Mouse (Mus musculus) cerebellum, adult 9-10 months (tissue): Measurements from ENCODE around the gene Nin.

Experiments
- DNase-seq: peaks from one replicate; pipeline ENCODE4 v3.0.0; 2022

Nin gene

DNA sequence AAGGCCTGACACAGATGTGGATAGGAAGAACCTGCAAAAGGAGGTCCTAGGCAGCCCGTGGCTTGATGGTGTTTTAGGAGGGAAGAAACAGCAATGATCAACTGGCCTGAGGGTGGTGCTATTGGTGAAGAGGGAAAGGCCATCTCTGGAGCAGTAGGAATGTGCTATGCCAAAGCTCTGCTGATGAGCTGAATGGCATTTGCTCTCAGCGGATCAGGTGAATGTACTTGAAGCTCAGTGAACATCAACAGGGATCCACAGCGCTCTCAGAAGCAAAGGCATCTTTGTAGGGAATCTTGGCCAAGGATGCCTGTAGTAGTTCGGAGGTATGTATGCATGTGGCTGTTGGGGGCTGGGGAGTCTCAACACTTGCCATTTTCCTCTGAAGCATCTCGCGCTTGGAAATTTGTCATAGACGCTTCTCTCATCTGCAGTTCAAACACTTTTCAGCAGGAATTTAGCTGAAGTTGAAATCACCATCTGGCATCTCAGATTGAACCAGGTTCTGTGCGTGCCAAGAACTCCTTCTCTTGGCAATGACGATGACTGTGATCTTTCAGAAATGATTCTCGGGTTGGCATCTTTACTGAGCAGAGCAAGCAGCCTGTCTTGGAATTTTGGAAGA is 5.3 kb upstream of the Nin start:
- DNase-seq, result peak; percentile 76

DNA sequence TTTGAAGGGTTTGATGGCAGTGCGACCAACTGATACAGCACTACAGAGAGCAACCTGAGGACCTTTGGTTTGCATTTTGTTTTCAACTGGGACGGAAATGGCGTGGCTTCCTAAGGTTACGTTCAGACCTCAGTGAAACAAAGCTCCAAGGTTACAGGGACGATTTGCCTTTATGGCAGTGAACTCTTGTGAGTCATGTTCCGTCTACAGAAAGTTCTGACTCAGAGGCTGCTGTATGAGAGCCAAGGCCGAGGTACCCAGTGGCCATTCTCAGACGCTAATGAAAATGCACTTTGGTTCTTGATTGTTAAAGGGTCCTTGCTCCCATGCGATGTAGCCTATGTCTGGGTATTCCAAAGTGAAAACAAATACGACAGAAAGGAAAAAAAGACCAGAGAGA is 3.6 kb upstream of the Nin start:
- no peak for DNase-seq

DNA sequence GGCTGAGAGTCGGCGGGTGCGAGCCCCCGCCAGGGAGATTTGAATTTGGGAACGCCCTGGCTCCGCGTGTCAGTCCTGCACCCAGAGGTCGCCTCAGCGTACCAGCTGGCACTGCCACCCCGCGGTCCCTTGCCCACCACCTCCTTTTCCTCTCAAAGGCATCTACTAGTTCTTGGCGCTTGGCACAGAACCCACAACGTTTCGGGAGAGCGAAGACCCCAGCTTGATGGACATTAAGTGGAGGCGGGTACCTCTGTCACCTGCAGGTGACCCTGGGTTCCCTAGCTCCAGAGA is 1.5 kb downstream of the Nin start:
- no peak for DNase-seq

DNA sequence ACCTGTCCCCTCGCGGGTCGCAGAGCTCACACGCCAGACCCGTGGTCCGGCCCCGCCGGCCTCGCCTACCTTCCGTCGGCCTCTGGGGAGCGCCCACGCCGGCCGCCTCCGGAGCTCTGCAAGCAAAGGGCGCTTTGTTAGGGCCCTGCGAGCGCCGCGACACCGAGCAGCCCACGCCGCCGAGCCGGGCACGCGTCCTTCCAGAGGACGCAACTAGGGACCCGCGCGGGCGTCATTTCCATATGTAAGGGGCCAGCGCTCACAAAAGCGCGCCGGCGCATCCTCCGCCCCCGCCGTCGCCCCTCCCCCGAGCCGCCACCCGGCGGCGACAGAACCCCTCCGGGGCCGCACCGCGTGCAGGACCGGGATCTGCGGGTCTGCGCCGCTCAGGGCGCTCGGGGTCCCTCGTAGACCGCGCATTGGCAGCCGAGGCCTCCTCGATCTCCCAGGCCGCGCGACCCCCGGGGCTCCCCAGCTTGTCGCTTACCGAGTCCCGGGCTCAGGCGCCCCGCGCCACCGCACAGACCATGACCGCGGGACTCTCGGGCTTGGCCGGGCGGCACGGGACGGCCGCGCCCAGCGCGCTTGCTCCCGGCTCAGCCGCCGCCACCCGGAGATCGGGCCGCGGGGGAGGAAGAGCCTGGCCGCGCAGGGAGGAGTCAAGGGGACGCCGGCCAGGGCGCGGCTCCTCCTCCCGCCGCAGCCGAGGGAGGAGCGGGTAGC is 2.0 kb downstream of the Nin start:
- peak; percentile 45 for DNase-seq

DNA sequence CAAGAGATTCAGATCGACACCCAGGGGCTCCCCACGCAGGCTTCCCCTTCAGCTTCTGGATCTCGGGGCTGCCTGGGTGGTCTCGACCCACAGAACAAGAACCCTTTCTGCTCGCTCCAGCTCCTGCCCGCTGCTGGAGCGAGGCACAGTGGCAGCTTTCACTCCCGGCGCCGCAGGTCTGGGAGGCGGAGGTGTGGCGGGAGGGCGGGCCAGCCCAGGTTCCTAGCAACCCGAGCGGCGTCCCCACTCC is 2.5 kb downstream of the Nin start:
- no peak for DNase-seq

DNA sequence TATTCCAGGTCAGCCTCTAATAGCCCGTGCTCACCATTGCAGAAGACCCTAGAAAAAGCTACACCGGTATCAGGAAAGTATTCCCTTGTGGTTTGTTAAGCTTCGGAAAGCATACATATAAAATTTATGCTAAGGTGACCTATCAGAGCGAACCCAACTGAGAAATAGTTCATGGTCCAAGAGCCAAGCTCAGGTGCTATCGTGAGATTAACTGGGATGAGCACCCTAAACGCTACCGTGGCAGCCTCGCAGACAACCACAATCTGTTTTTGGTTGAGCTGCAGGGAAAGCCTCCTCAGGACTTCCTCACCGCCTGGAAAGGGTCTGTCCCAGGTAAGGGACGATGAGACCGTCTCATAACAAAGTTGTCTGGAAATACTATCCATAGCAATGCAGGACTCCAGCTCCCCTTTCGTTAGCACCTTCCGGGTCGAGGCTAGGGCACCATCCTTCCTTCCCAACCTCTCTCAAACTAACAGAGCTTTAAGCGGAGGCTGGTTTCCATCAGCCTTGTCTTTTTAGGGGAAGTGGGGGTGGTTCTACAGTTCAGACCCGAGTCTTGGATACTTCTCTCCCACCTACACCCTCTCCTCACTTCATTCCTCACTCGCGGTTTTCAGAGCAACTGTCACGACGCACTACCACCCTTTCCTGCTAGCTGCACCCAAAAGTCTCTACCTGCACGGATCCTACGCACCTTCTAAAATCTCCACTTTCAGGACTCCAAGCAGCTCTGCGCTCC is 3.0 kb downstream of the Nin start:
- DNase-seq, result no peak

DNA sequence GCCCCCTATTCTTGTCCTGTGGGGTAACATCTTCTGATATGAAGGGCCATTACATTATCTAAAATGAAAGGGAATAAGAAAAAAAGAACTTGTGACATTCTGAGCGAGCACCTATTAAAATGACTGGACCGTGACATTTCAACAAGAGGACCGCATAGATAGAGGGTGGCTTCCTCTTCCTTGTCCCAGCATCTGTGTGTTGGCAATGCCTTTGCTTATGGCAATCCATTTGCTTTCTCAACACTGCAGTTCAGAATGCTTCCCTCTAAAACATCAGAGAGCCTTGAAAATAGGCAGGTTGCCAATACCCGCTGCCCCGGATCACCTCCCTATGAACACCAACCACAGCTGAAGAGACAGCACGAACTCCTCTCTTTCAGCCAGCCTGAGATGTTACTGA is 3.6 kb downstream of the Nin start:
- DNase-seq, result peak; percentile 36

DNA sequence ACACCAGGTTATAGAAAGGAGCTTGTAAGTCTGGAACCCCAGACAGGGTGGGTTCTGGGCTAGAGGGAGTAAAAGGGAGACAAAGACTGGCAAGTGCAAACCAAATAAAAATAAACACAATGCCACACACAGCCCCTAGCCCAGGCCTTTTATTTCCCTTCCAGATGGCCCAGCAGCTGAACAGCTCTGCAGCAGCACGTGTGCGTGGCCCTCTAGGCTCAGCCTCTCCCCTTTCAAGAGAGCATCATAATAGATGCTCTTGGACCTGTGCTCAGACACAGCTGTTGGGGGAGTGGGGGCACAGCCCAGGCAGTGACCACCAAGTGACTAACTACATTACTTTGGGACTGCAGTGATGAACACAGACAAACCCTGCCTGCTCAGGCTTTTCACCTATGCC is 5.4 kb downstream of the Nin start:
- DNase-seq, result no peak

DNA sequence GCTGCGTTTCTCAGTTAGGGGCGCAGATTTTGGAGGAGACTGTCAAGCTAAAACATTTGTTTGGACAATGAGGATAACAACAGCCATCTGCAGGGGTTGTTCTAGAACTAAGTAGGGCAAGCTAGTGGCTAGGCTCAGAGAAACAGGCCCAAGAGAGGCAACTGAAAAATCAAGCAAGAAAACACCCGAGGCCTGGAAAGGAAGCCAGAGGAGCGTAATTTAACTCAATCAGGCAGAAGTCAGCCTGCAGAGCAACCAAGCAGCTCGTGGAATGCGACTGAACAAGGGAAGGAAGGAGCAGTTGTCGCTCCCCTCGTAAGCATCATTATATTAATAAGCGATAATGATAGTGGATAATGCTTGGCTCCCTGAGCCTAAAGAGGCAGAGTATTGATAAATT is 7.0 kb downstream of the Nin start:
- no peak for DNase-seq

DNA sequence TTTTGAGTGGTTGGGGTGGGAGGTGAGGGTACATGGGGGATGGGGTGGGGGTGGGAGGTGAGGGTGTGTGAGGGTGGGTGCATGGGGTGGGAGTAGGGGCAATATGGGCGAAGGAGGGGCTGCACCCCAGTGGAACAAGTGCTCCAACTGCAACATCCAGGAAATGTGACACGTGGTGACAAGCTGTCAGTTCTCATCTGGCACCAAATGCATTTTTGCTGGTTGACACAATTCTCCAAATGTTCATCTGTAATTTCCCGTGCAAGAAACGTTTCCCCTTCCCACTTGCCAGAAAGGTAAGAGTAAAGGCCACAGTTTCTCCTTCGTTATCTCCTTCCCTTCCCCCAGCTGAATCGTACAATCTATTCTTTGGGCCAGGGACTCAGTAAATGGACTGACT is 7.6 kb downstream of the Nin start:
- DNase-seq, result no peak

DNA sequence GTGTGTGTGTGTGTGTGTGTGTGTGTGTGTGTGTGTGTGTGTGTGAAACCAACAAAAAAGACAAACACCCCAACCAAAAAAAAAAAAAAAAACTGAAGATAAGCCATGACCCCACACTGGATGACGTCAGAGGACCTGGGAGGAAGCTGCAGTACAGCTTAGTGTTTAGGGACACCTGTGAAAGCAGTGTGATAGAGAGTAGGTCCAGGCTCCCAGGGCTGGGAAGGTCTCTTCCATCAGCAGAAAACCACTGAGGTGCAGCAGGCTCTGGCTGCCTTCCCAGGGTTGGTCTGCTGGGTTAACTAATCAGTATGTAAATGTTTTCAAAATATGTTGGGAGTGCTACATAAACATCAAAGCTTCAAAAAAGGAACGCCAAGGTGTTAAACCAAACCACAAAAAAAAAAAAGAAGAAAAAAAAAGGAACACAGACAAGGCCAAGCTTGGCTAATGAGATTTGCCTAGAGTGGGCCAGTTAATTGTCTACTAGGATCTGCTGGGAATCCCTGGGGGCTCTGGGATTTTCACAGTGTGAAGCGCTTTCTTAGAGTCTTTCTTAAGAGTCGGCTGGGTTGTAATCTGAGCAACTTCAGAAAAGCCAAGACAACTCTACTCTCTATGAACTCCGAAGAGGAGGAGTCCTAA is 8.6 kb downstream of the Nin start:
- DNase-seq, result no peak

DNA sequence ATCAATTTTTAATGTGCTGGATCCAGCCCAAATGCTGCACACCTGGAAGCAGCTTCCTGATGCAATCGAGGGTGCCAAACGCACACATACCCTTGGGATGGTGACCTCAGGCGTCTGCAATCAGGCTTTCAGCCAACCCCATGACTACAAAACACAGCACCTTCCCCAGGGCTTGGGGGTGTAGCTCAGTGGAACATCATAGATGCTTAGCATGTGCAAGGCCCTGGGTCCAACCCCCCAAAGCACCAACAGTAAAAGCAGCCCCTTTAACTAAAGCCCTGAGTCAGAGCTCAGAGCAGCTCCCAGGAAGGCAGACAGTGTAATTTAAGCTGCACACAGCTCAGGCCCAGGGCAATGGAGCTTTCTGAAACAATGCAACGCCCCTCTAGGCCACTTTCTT is 9.3 kb downstream of the Nin start:
- DNase-seq, result no peak

DNA sequence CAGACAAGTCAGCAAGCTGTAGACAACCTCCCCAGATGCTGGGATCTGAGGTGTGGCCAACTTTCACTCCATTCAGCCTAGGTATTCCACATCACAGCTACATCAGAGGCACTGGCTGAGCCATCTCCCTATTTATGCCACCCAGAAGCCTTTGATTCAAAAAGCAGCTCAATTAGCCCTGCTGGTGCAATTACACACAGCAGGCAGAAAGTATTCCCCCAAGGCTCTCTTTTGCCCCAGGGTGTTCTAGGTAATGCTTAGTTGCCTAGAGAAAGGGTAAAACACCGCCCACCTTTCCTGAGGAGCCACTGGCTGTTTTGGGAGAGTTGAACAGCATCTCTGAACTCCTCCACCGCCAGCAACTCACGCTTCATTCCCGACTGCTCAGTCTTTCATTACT is 10.3 kb downstream of the Nin start:
- no peak for DNase-seq

DNA sequence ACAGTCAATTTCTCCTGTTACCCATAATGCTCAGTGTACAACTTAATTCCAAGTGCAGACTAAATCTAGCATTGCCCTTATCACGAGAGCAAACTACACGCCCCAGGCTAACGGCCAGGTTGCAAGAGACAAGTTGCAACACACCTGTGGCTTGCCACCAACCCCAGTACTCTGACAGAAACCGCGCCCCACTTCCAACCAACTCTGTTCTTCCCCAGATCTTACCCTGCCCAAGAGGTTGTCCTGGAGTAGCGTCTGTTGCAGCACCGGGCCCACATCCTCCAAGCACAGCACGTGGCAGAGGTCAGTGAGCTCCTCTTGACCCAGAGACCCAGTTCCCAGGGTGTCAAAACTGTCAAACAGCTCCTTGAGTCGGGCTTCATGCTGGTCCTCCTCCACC is 11.1 kb downstream of the Nin start:
- DNase-seq, result no peak

DNA sequence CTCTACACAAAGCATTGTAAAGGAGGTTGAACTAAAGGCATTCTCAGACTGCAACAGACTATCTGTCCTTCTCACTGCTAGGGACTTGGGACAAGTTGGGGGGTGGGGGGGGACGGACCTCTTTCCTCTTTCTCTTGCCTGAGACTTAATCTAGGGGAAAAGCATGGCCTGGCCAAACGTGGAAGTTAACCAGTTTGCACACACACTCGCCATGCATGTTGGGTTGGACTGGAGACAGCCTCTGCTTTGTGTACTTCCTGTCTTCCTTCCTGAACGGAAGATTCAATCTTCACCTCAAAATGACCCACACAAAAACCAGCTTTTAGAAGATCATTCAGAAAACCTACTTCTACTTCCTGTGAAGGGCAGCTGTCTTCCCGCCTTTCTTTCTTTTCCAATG is 11.7 kb downstream of the Nin start:
- no peak for DNase-seq

DNA sequence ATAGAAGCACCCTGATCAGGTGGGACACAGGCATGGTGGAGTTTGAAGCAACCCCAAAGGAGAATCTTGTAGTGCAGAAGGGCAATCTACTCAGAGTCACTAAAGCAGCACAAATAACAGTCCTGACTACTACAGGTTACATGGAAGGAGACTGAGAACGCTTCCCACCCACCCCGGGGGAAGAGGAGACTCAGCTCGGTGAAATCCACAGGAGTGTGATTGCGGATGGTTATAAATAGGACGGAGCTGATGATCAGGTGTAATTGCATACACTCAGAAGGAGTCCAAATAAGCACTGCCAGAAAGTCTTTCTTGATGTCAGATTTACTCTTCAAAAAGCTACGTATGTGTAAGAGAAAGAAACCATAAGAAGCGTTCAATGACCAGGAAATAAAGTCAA is 15.6 kb downstream of the Nin start:
- no peak for DNase-seq

DNA sequence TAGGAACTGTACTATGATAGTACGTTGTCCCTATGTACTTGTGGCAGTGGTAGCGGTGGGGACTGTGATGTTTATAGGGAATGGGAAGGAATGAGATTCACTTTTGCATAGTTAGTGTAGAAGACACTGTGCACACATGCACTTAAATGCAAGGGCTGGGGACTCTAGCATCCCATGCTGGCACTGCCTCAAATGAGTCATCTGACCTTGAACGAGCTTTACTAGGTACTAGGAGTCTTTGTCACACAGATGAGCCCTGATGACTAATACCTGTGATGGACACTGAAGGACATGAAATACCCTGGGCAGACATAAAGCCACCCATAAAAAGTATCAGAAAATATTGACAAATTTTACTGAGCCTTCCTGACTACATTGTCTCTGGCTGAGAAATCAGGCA is 16.2 kb downstream of the Nin start:
- no peak for DNase-seq

DNA sequence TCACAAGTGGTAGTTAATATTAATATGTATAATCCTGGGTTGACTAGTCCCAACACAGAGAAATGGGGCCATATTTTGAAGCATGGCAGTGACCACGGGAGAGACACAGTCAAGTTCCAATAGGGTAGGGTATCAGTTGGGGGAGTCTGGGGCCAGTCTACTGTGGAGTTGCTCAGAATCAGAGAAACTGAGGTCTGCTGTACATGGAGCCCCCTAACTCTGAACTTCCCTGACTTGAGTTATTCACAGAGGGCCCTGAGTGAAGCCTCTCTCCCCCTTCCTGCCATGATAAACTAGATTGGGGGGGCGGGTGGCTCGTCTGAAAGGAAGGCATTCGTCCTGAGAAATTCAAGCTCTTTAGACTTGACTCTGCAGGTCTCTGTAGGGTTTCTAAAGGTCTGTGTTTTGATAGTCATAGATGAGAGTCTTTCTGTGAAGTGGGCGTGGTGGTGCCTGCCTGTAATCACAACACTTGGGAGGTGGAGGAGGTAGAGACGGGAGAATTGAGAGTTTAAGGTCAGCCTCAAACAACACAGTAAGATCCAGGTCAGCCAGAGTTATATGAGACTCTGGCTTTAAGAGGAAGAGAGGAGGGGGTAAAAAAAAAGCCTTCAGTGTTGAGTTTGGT is 20.1 kb downstream of the Nin start:
- DNase-seq, result no peak

DNA sequence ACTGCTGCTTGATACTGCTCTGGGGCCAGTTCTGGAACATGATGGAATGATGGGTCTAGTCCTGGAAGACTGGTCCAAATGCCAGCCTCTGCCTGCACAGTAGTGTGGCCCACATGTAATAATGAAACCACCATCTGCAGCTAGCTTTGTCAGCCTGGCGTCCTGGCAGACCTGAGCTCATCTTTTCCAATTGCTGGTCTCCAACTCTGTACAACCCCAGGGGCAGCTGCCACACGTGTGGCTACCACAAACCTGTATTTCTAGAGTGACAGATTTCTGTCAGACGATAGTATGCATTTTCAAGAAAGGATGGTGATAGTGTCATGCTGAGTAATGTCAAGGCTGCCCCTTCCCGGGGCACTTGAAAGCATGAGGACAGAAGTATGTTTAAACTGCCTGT is 25.2 kb downstream of the Nin start:
- no peak for DNase-seq

DNA sequence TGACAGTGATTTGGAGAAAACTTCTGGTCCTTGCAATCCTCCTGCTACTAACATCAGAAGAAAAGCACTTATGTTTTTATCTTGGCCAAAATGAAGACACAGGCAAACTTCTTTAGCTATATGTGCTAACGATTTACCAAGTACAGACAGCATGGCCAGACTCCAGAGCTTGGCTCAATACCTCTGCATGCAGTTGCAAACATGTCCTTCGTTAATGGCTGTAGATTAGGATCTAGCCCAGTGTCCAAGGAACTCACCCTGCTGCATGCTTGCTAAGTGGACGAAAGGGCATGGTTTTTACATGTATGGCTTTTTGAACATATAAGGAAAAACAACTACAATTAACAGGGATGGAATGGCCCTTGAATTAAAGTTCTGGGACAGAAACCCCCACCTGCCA is 28.2 kb downstream of the Nin start:
- DNase-seq, result no peak

DNA sequence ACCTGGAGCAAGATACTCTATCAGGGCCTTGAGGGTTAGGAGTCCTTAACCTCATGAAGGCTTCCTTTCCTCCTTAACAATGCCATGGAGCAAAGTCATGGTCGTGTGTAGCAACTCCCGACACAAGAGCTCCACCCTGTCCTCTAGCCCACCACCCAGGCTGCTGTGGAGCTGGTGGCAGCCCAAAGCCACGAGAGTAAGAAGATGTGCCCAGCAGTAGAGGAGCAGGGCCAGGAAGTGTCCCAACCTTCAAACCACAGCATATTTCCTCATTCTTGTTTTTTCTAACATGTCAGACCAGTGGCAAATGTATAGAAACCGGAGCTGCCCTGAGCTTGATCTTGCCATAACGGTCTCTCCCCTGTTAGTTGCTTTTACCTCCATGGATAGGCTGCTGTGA is 29.3 kb downstream of the Nin start:
- no peak for DNase-seq

DNA sequence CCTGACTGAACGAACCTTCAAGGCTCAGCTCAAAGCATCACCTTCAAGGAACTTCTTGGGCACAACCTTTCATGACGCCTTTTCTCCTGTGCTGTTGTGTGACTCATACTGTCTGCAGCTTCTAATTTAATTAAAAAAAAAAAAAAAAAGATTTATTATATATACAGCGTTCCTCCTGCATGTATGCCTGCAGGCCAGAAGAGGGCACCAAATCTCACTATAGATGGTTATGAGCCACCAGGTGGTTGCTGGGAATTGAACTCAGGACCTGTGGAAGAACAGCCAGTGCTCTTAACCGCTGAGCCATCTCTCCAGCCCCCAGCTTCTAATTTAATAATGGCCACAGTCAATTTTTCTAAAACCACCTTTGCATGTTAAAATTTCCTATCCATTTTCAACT is 29.8 kb downstream of the Nin start:
- DNase-seq, result no peak

DNA sequence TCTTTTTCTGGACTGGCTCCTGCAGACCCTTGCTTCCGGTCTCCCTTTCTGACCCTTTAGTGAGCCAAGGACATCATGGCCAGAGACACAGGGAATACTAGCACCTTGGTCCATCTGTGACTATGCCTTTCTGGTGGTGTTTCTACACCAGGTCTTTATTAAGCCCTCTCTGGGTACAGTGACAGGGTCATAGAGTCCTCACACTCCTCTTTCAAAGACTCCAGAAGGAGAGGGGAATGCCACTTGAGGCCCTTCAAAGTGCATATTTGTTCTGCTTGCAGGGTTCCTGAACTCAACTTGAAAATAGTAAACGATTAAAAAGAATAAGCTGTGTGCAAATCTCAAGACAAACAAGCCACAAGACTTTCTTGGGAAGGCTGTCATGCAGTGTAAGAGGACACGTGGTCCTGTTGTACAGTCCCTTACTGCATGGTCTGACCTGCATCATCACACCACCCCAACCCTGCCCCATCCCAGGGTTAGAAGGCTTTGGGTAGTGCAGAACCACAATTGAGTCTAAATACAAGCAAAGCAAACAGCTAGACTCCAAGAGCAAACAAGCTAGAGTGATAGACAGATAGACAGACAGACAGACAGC is 30.5 kb downstream of the Nin start:
- DNase-seq, result no peak

DNA sequence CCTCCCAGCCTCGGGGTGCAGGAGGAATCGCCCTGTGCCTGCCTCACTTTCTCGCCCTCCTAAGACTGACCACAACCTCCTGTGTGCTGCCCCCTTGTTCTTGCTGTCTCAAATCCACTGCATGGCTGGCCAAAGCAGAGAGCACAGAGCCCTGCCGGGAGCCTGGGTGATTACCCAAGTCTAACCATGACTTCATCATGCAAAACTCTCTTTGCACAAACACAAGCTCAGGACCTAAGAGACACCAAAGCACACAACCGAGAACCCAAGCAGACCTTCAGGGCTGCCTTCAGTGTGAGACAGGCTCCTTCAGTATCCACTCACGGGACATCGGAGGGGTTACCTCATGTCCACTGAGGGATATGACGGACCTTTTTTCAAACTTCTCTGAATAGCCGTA is 31.0 kb downstream of the Nin start:
- DNase-seq, result no peak
